Mouse (Mus musculus): ENCODE measurements around the gene Abcb11.

Abcb11 gene

DNA sequence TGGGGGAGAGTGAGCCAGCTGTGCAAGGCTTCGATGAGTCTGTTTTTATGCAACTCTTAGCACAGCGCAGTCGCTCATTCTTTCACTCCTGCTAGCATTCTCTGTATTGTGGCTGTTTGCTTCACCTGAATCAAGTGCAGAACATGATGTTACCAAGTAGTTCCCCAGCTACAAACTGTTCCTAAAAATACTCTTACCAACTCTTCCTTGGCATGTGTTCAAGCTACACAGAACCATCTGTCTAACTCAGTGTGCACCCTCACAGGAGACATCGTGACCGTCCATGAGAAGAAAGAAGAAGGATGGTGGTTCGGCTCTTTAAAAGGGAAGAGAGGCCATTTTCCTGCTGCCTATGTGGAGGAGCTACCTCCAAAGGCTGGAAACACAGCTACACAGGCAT, 153.7 kb downstream of the Abcb11 start:
- no peak for DNase-seq (ENCODE audit: low spot score)
